Mouse (Mus musculus) hindbrain, embryonic 10.5 days (tissue): ENCODE results near the gene Gon7. TPM values are rescaled to one million over a fixed set of nuclear protein-coding genes. Genes with fewer than 3 reads are reported as not detected.
A peak's percentile ranks its signal among the peaks of the same experiment; 100 is the strongest.

Source experiments
- DNase-seq: peaks from one replicate; pipeline ENCODE4 v3.0.0-alpha.2; 2017; ENCODE audit warnings: low spot score
- H3K27ac ChIP-seq: fragments of 300-500 bp; sonication (generic); 2 replicates; pipeline ENCODE4 v1.5.1; 2016; ENCODE audit warnings: mild to moderate bottlenecking, moderate library complexity
- H3K27me3 ChIP-seq: fragments of 300-500 bp; sonication (generic); 2 replicates; pipeline ENCODE4 v1.6.1; 2016; ENCODE audit warnings: mild to moderate bottlenecking; ENCODE audit not compliant: poor library complexity, insufficient read depth, severe bottlenecking
- H3K36me3 ChIP-seq: fragments of 300-500 bp; sonication (generic); 2 replicates; pipeline ENCODE4 v1.6.1; 2016; ENCODE audit warnings: mild to moderate bottlenecking, moderate library complexity
- H3K4me1 ChIP-seq: fragments of 300-500 bp; sonication (generic); replicated peaks from 2 replicates; pipeline ENCODE4 v1.6.1; 2016; ENCODE audit warnings: mild to moderate bottlenecking
- H3K4me3 ChIP-seq: fragments of 300-500 bp; sonication (generic); 2 replicates; pipeline ENCODE4 v1.5.1; 2016; ENCODE audit warnings: mild to moderate bottlenecking, moderate library complexity
- H3K9me3 ChIP-seq: fragments of 300-500 bp; sonication (generic); 2 replicates; pipeline ENCODE4 v1.6.1; 2016; ENCODE audit warnings: mild to moderate bottlenecking, moderate library complexity
- WGBS: fragments of 180-500 bp; shearing (Covaris S2); methylation state at CpG from one replicate; pipeline ENCODE4 v1.1.7; 2016; 5-methylcytosine and 5-hydroxymethylcytosine counted together
- polyA plus RNA-seq: library from polyadenylated mRNA; unstranded; fragments of >200 nt; fragmentation: Nextera tagmentation; extraction: Ambion mirVana; gene quantifications from 2 replicates; pipeline ENCODE4 v1.2.1, GENCODE M21; 2016

Gene Gon7
- polyA plus RNA-seq, result 44.7 and 49.0 TPM in 2 replicates

GRCm38 (mm10) chr12:102757689-102758402 lies at the start of gene Gon7, which contains the start of the genes Gm28051 and Ubr7:
TSS of gene Gon7 (minus strand) at chr12:102757803.
TSS of gene Gm28051 (minus strand) at chr12:102757765.
TSS of gene Ubr7 (plus strand) at chr12:102757967.
- H3K27ac ChIP-seq, result peak within 1 kb of the TSS; percentile 94
- DNase-seq, result peak; percentile 98
- under 1% methylated on average over 73 of the region's 73 CpGs for WGBS
- H3K4me3 ChIP-seq, result peak within 1 kb of the TSS; percentile 90
- H3K9me3 ChIP-seq, result no peaks in the 10 kb centered on the region
- H3K4me1 ChIP-seq, result peaks cover 33% of the 10 kb centered on the region
- H3K36me3 ChIP-seq, result peaks cover 40% of the 10 kb centered on the region
- H3K27me3 ChIP-seq, result no peaks in the 10 kb centered on the region

- Histone ChIP-seq H3K27ac (no peak overlapping the region), H3K9me3 (no peaks in the 10 kb centered on the region), H3K27me3 (no peaks in the 10 kb centered on the region), H3K4me3 (no peak overlapping the region), H3K36me3 (peaks cover 56% of the 10 kb centered on the region), H3K4me1 (no peaks in the 10 kb centered on the region)
- WGBS, result 95% methylated on average over 2 of the region's 2 CpGs
- no peak for DNase-seq
These were observed 41.9 kb upstream of the Gon7 start for GRCm38 (mm10) chr12:102799528-102799927.

- Histone ChIP-seq H3K36me3 (peaks cover 97% of the 10 kb centered on the region), H3K4me3 (no peak overlapping the region), H3K9me3 (no peaks in the 10 kb centered on the region), H3K27ac (no peak overlapping the region), H3K4me1 (no peaks in the 10 kb centered on the region), H3K27me3 (no peaks in the 10 kb centered on the region)
- no peak for DNase-seq
- WGBS, result 90% methylated on average over 7 of the region's 7 CpGs
These were observed 30.3 kb upstream of the Gon7 start for GRCm38 (mm10) chr12:102787927-102788326.

GRCm38 (mm10) chr12:102785593-102785985 lies 28.0 kb upstream of the Gon7 start:
- DNase-seq, result no peak

GRCm38 (mm10) chr12:102784899-102785592 lies 27.4 kb upstream of the Gon7 start:
- H3K27ac ChIP-seq, result no peak overlapping the region
- H3K36me3 ChIP-seq, result peaks cover 82% of the 10 kb centered on the region
- H3K4me1 ChIP-seq, result no peaks in the 10 kb centered on the region
- H3K27me3 ChIP-seq, result no peaks in the 10 kb centered on the region
- no peaks in the 10 kb centered on the region for H3K9me3 ChIP-seq
- DNase-seq, result no peak
- WGBS, result 89% methylated on average over 19 of the region's 19 CpGs
- no peak overlapping the region for H3K4me3 ChIP-seq

More at GRCm38 (mm10) chr12:102785593-102785985, 28.0 kb upstream of the Gon7 start:
- 81% methylated on average over 5 of the region's 5 CpGs for WGBS
- Histone ChIP-seq H3K4me3 (no peak overlapping the region), H3K27me3 (no peaks in the 10 kb centered on the region), H3K4me1 (no peaks in the 10 kb centered on the region), H3K27ac (no peak overlapping the region), H3K9me3 (no peaks in the 10 kb centered on the region), H3K36me3 (peaks cover 88% of the 10 kb centered on the region)

- H3K9me3 ChIP-seq, result no peaks in the 10 kb centered on the region
- H3K27ac ChIP-seq, result no peak overlapping the region
- peaks cover 67% of the 10 kb centered on the region for H3K36me3 ChIP-seq
- WGBS, result 95% methylated on average over 5 of the region's 5 CpGs
- no peak for DNase-seq
- H3K27me3 ChIP-seq, result no peaks in the 10 kb centered on the region
- no peaks in the 10 kb centered on the region for H3K4me1 ChIP-seq
- no peak overlapping the region for H3K4me3 ChIP-seq
These were observed 25.2 kb upstream of the Gon7 start for GRCm38 (mm10) chr12:102782841-102783240.

- no peak for DNase-seq
- Histone ChIP-seq H3K27ac (no peak overlapping the region), H3K9me3 (no peaks in the 10 kb centered on the region), H3K27me3 (no peaks in the 10 kb centered on the region), H3K4me1 (no peaks in the 10 kb centered on the region), H3K36me3 (peaks cover 68% of the 10 kb centered on the region), H3K4me3 (no peak overlapping the region)
- 55% methylated on average over 3 of the region's 3 CpGs for WGBS
These were observed 21.8 kb upstream of the Gon7 start for GRCm38 (mm10) chr12:102779452-102779851.

GRCm38 (mm10) chr12:102778151-102778550 lies 20.5 kb upstream of the Gon7 start:
- Histone ChIP-seq H3K4me3 (no peak overlapping the region), H3K36me3 (peaks cover 69% of the 10 kb centered on the region), H3K9me3 (no peaks in the 10 kb centered on the region), H3K27ac (no peak overlapping the region), H3K27me3 (no peaks in the 10 kb centered on the region), H3K4me1 (no peaks in the 10 kb centered on the region)
- WGBS, result 90% methylated on average over 5 of the region's 5 CpGs
- DNase-seq, result no peak

- WGBS, result 92% methylated on average over 14 of the region's 14 CpGs
- Histone ChIP-seq H3K4me3 (no peak overlapping the region), H3K36me3 (peaks cover 76% of the 10 kb centered on the region)
These were observed 18.4 kb upstream of the Gon7 start for GRCm38 (mm10) chr12:102776035-102776434.

GRCm38 (mm10) chr12:102772676-102773075 lies 15.1 kb upstream of the Gon7 start:
- DNase-seq, result no peak
- 98% methylated on average over 5 of the region's 5 CpGs for WGBS
- no peaks in the 10 kb centered on the region for H3K4me1 ChIP-seq
- H3K36me3 ChIP-seq, result peaks cover 100% of the 10 kb centered on the region
- no peak overlapping the region for H3K27ac ChIP-seq
- no peak overlapping the region for H3K4me3 ChIP-seq
- H3K9me3 ChIP-seq, result peaks cover 7% of the 10 kb centered on the region; the same call in 1 of the 2 replicates
- H3K27me3 ChIP-seq, result no peaks in the 10 kb centered on the region

More at GRCm38 (mm10) chr12:102776035-102776434, 18.4 kb upstream of the Gon7 start:
- DNase-seq, result no peak
- Histone ChIP-seq H3K27ac (no peak overlapping the region), H3K9me3 (peaks cover 7% of the 10 kb centered on the region; the same call in 1 of the 2 replicates), H3K4me1 (no peaks in the 10 kb centered on the region), H3K27me3 (no peaks in the 10 kb centered on the region)

- Histone ChIP-seq H3K36me3 (peaks cover 100% of the 10 kb centered on the region), H3K27ac (no peak overlapping the region), H3K9me3 (peaks cover 7% of the 10 kb centered on the region; the same call in 1 of the 2 replicates), H3K27me3 (no peaks in the 10 kb centered on the region), H3K4me1 (no peaks in the 10 kb centered on the region), H3K4me3 (no peak overlapping the region)
- 97% methylated on average over 8 of the region's 8 CpGs for WGBS
- DNase-seq, result no peak
These were observed 14.0 kb upstream of the Gon7 start for GRCm38 (mm10) chr12:102771601-102772000.

- H3K27me3 ChIP-seq, result no peaks in the 10 kb centered on the region
- no peak overlapping the region for H3K27ac ChIP-seq
- peaks cover 7% of the 10 kb centered on the region; the same call in 1 of the 2 replicates for H3K9me3 ChIP-seq
- H3K36me3 ChIP-seq, result peaks cover 98% of the 10 kb centered on the region
- 93% methylated on average over 4 of the region's 4 CpGs for WGBS
- no peaks in the 10 kb centered on the region for H3K4me1 ChIP-seq
- no peak for DNase-seq
- H3K4me3 ChIP-seq, result no peak overlapping the region
These were observed 11.4 kb upstream of the Gon7 start for GRCm38 (mm10) chr12:102769000-102769399.

- no peak for DNase-seq
- peaks cover 69% of the 10 kb centered on the region for H3K36me3 ChIP-seq
These were observed 6.1 kb upstream of the Gon7 start for GRCm38 (mm10) chr12:102763696-102764095.

More at GRCm38 (mm10) chr12:102763696-102764095, 6.1 kb upstream of the Gon7 start:
- H3K27me3 ChIP-seq, result no peaks in the 10 kb centered on the region
- no peak overlapping the region for H3K27ac ChIP-seq
- no peak overlapping the region for H3K4me3 ChIP-seq
- H3K9me3 ChIP-seq, result no peaks in the 10 kb centered on the region
- peaks cover 15% of the 10 kb centered on the region for H3K4me1 ChIP-seq
